Mouse (Mus musculus): ENCODE measurements around the gene Gjb2. TPM values are rescaled to one million over a fixed set of nuclear protein-coding genes. Genes with fewer than 3 reads are reported as not detected.

The Gjb2 gene
- polyA plus RNA-seq, 1 experiment from 2014 or later: 53.4 TPM

GRCm38 (mm10) chr14:57103711-57104105 is 794 bp downstream of the Gjb2 start:
- H3K4me2 ChIP-seq (replicated peaks; ENCODE audit: low read depth): peak overlapping the region; percentile 98
- H3K27me3 ChIP-seq (replicated peaks; ENCODE audit: control insufficient read depth, insufficient read depth, low read length): peaks cover 12% of the 10 kb centered on the region
- H3K9ac ChIP-seq (ENCODE audit: low read depth, low read length): peak overlapping the region; percentile 85
- H3K4me1 ChIP-seq (replicated peaks; ENCODE audit: control insufficient read depth, insufficient read depth, low read length): no peaks in the 10 kb centered on the region
- no peak for ATAC-seq
- H3K36me3 ChIP-seq (ENCODE audit: control insufficient read depth, insufficient read depth): no peaks in the 10 kb centered on the region; the same call in 1 of the 2 replicates
- H3K27ac ChIP-seq (ENCODE audit: low read depth, low read length): peak overlapping the region; percentile 82
- TF ChIP-seq CTCF (IDR thresholded peaks at IDR 0.05; ENCODE audit: low read depth): no peak
- H3K9me3 ChIP-seq (ENCODE audit: control insufficient read depth): no peaks in the 10 kb centered on the region
- WGBS: 3% methylated on average over 22 of the region's 22 CpGs
- peak overlapping the region; percentile 79 for H3K4me3 ChIP-seq (ENCODE audit: low read depth, low read length)

- H3K4me3 ChIP-seq (ENCODE audit: low read depth, low read length): peak overlapping the region; percentile 79
These were observed 1.4 kb downstream of the Gjb2 start for GRCm38 (mm10) chr14:57103121-57103520.

GRCm38 (mm10) chr14:57101623-57102022 is 2.9 kb downstream of the Gjb2 start:
- Histone ChIP-seq H3K27me3 (replicated peaks; ENCODE audit: control insufficient read depth, insufficient read depth, low read length) (peaks cover 12% of the 10 kb centered on the region), H3K4me1 (replicated peaks; ENCODE audit: control insufficient read depth, insufficient read depth, low read length) (no peaks in the 10 kb centered on the region), H3K27ac (ENCODE audit: low read depth, low read length) (no peak overlapping the region), H3K9ac (ENCODE audit: low read depth, low read length) (no peak overlapping the region), H3K4me2 (replicated peaks; ENCODE audit: low read depth) (no peak overlapping the region), H3K36me3 (ENCODE audit: control insufficient read depth, insufficient read depth) (no peaks in the 10 kb centered on the region; the same call in 1 of the 2 replicates), H3K9me3 (ENCODE audit: control insufficient read depth) (no peaks in the 10 kb centered on the region), H3K4me3 (ENCODE audit: low read depth, low read length) (no peak overlapping the region)
- 49% methylated on average over 7 of the region's 7 CpGs for WGBS
- no peak for ATAC-seq
- no peak for TF ChIP-seq CTCF (IDR thresholded peaks at IDR 0.05; ENCODE audit: low read depth)

More at GRCm38 (mm10) chr14:57103121-57103520, 1.4 kb downstream of the Gjb2 start:
- Histone ChIP-seq H3K9ac (ENCODE audit: low read depth, low read length) (no peak overlapping the region), H3K27me3 (replicated peaks; ENCODE audit: control insufficient read depth, insufficient read depth, low read length) (peaks cover 12% of the 10 kb centered on the region), H3K36me3 (ENCODE audit: control insufficient read depth, insufficient read depth) (no peaks in the 10 kb centered on the region; the same call in 1 of the 2 replicates), H3K27ac (ENCODE audit: low read depth, low read length) (no peak overlapping the region), H3K4me2 (replicated peaks; ENCODE audit: low read depth) (peak overlapping the region; percentile 98), H3K9me3 (ENCODE audit: control insufficient read depth) (no peaks in the 10 kb centered on the region), H3K4me1 (replicated peaks; ENCODE audit: control insufficient read depth, insufficient read depth, low read length) (no peaks in the 10 kb centered on the region)
- WGBS: 63% methylated on average over 6 of the region's 6 CpGs
- no peak for TF ChIP-seq CTCF (IDR thresholded peaks at IDR 0.05; ENCODE audit: low read depth)
- no peak for ATAC-seq

GRCm38 (mm10) chr14:57095855-57096254 is 8.6 kb downstream of the Gjb2 start:
- H3K27me3 ChIP-seq (replicated peaks; ENCODE audit: control insufficient read depth, insufficient read depth, low read length): no peaks in the 10 kb centered on the region
- H3K36me3 ChIP-seq (ENCODE audit: control insufficient read depth, insufficient read depth): no peaks in the 10 kb centered on the region; the same call in 1 of the 2 replicates
- H3K4me2 ChIP-seq (replicated peaks; ENCODE audit: low read depth): no peak overlapping the region
- no peak overlapping the region for H3K4me3 ChIP-seq (ENCODE audit: low read depth, low read length)
- no peak for ATAC-seq
- H3K9ac ChIP-seq (ENCODE audit: low read depth, low read length): no peak overlapping the region
- no peaks in the 10 kb centered on the region for H3K9me3 ChIP-seq (ENCODE audit: control insufficient read depth)
- no peak for TF ChIP-seq CTCF (IDR thresholded peaks at IDR 0.05; ENCODE audit: low read depth)
- no peak overlapping the region for H3K27ac ChIP-seq (ENCODE audit: low read depth, low read length)
- H3K4me1 ChIP-seq (replicated peaks; ENCODE audit: control insufficient read depth, insufficient read depth, low read length): no peaks in the 10 kb centered on the region
- WGBS: 69% methylated on average over 4 of the region's 4 CpGs

- Histone ChIP-seq H3K4me2 (replicated peaks; ENCODE audit: low read depth) (no peak overlapping the region), H3K9ac (ENCODE audit: low read depth, low read length) (no peak overlapping the region), H3K27ac (ENCODE audit: low read depth, low read length) (no peak overlapping the region), H3K4me3 (ENCODE audit: low read depth, low read length) (no peak overlapping the region), H3K36me3 (ENCODE audit: control insufficient read depth, insufficient read depth) (no peaks in the 10 kb centered on the region), H3K27me3 (replicated peaks; ENCODE audit: control insufficient read depth, insufficient read depth, low read length) (no peaks in the 10 kb centered on the region), H3K4me1 (replicated peaks; ENCODE audit: control insufficient read depth, insufficient read depth, low read length) (no peaks in the 10 kb centered on the region), H3K9me3 (ENCODE audit: control insufficient read depth) (no peaks in the 10 kb centered on the region)
- 8% methylated on average over 8 of the region's 8 CpGs for WGBS
- peak; percentile 80 for TF ChIP-seq CTCF (IDR thresholded peaks at IDR 0.05; ENCODE audit: low read depth)
- ATAC-seq: no peak
These were observed 11.5 kb downstream of the Gjb2 start for GRCm38 (mm10) chr14:57093029-57093428.

- no peaks in the 10 kb centered on the region for H3K36me3 ChIP-seq (ENCODE audit: control insufficient read depth, insufficient read depth)
- TF ChIP-seq CTCF (IDR thresholded peaks at IDR 0.05; ENCODE audit: low read depth): no peak
- no peak overlapping the region for H3K9ac ChIP-seq (ENCODE audit: low read depth, low read length)
- H3K27ac ChIP-seq (ENCODE audit: low read depth, low read length): peak overlapping the region; percentile 83
- no peaks in the 10 kb centered on the region for H3K4me1 ChIP-seq (replicated peaks; ENCODE audit: control insufficient read depth, insufficient read depth, low read length)
- H3K27me3 ChIP-seq (replicated peaks; ENCODE audit: control insufficient read depth, insufficient read depth, low read length): no peaks in the 10 kb centered on the region
- H3K9me3 ChIP-seq (ENCODE audit: control insufficient read depth): no peaks in the 10 kb centered on the region
- H3K4me3 ChIP-seq (ENCODE audit: low read depth, low read length): no peak overlapping the region
- WGBS: 24% methylated on average over 2 of the region's 2 CpGs
- ATAC-seq: no peak
- no peak overlapping the region for H3K4me2 ChIP-seq (replicated peaks; ENCODE audit: low read depth)
These were observed 14.5 kb downstream of the Gjb2 start for GRCm38 (mm10) chr14:57090001-57090400.

GRCm38 (mm10) chr14:57089107-57089506 is 15.4 kb downstream of the Gjb2 start:
- no peaks in the 10 kb centered on the region for H3K9me3 ChIP-seq (ENCODE audit: control insufficient read depth)
- H3K9ac ChIP-seq (ENCODE audit: low read depth, low read length): no peak overlapping the region
- WGBS: 51% methylated on average over 7 of the region's 7 CpGs
- peak; percentile 90 for ATAC-seq
- H3K36me3 ChIP-seq (ENCODE audit: control insufficient read depth, insufficient read depth): no peaks in the 10 kb centered on the region
- TF ChIP-seq CTCF (IDR thresholded peaks at IDR 0.05; ENCODE audit: low read depth): no peak
- peak overlapping the region; percentile 83 for H3K27ac ChIP-seq (ENCODE audit: low read depth, low read length)
- H3K27me3 ChIP-seq (replicated peaks; ENCODE audit: control insufficient read depth, insufficient read depth, low read length): no peaks in the 10 kb centered on the region
- H3K4me1 ChIP-seq (replicated peaks; ENCODE audit: control insufficient read depth, insufficient read depth, low read length): peaks cover 3% of the 10 kb centered on the region; the same call in 1 of the 2 replicates
- no peak overlapping the region for H3K4me3 ChIP-seq (ENCODE audit: low read depth, low read length)
- no peak overlapping the region for H3K4me2 ChIP-seq (replicated peaks; ENCODE audit: low read depth)

Data from intestine, postnatal 0 days (tissue).